Mouse (Mus musculus) heart, embryonic 14.5 days (tissue): ENCODE results near the gene Atat1. TPM values are rescaled to one million over a fixed set of nuclear protein-coding genes. Genes with fewer than 3 reads are reported as not detected.

Experiments used
- ATAC-seq: fragments of 200-750 bp; cut with Nextera tagmentation; 2 replicates; pipeline ENCODE4 v1.8.0; 2017; ENCODE audit warnings: low read depth, moderate TSS enrichment; ENCODE audit not compliant: insufficient number of reproducible peaks, insufficient read depth, low FRiP score
- H3K27ac ChIP-seq, 2 experiments: fragments of 200-500 bp in 1 of 2; fragments of 300-500 bp in 1 of 2; sonication (generic) in 1 of 2; replicated peaks in 1 of 2; 2 replicates each; pipeline ENCODE4 v1.5.1; 2012 to 2014; ENCODE audit warnings: low read depth in 2 of 2, low read length in 2 of 2, control low read depth in 1 of 2, mild to moderate bottlenecking in 1 of 2, mixed read lengths in 1 of 2; ENCODE audit not compliant: control insufficient read depth in 1 of 2, insufficient read depth in 1 of 2
- H3K27me3 ChIP-seq: fragments of 300-500 bp; sonication (generic); 2 replicates; pipeline ENCODE4 v1.6.1; 2014; ENCODE audit warnings: mild to moderate bottlenecking, low read length, control low read depth; ENCODE audit not compliant: control insufficient read depth, insufficient read depth
- H3K36me3 ChIP-seq: fragments of 300-500 bp; sonication (generic); 2 replicates; pipeline ENCODE4 v1.6.1; 2014; ENCODE audit warnings: mild to moderate bottlenecking, control low read depth, low read length, mixed read lengths; ENCODE audit not compliant: control insufficient read depth, insufficient read depth
- H3K4me1 ChIP-seq, 2 experiments: fragments of 200-500 bp in 1 of 2; fragments of 300-500 bp in 1 of 2; sonication (generic) in 1 of 2; 2 replicates each; pipeline ENCODE4 v1.6.1; 2012 to 2014; ENCODE audit warnings: low read length in 2 of 2, control low read depth in 1 of 2, mixed read lengths in 1 of 2; ENCODE audit not compliant: control insufficient read depth in 2 of 2, insufficient read depth in 2 of 2
- H3K4me2 ChIP-seq: fragments of 300-500 bp; sonication (generic); 2 replicates; pipeline ENCODE4 v1.6.1; 2014; ENCODE audit warnings: mild to moderate bottlenecking, low read length
- H3K4me3 ChIP-seq, 2 experiments: fragments of 200-500 bp in 1 of 2; fragments of 300-500 bp in 1 of 2; sonication (generic) in 1 of 2; 2 replicates each; pipeline ENCODE4 v1.5.1; 2012 to 2014; ENCODE audit warnings: low read length in 2 of 2, mild to moderate bottlenecking in 2 of 2, control low read depth in 1 of 2, low read depth in 1 of 2, moderate library complexity in 1 of 2; ENCODE audit not compliant: control insufficient read depth in 1 of 2, insufficient read depth in 1 of 2
- H3K9ac ChIP-seq: fragments of 300-500 bp; sonication (generic); 2 replicates; pipeline ENCODE4 v1.6.1; 2014; ENCODE audit warnings: mild to moderate bottlenecking, low read length
- H3K9me3 ChIP-seq: fragments of 300-500 bp; sonication (generic); 2 replicates; pipeline ENCODE4 v1.6.1; 2016; ENCODE audit warnings: low read length, control low read depth; ENCODE audit not compliant: control insufficient read depth
- WGBS: fragments of 180-500 bp; shearing (Covaris S2); extraction: QIAGEN DNeasy Blood & Tissue Kit; methylation state at CpG from one replicate; pipeline ENCODE4 v1.1.7; 2014; 5-methylcytosine and 5-hydroxymethylcytosine counted together
- polyA plus RNA-seq: library from polyadenylated mRNA; unstranded; fragments of >200 nt; fragmentation: Nextera tagmentation; extraction: Ambion mirVana; gene quantifications from 2 replicates; pipeline ENCODE4 v1.2.1, GENCODE M21; 2014

The Atat1 gene
- polyA plus RNA-seq, 1 experiment from 2014 or later = 52.5 TPM

- peaks cover 45% of the 10 kb centered on the region for H3K36me3 ChIP-seq
- no peak overlapping the region for H3K4me3 ChIP-seq
- 68% methylated on average over 4 of the region's 4 CpGs for WGBS
- ATAC-seq = no peak
- peaks cover 5 to 27% of the 10 kb centered on the region in 2 experiments for H3K4me1 ChIP-seq
- no peak overlapping the region for H3K4me2 ChIP-seq
- no peaks in the 10 kb centered on the region for H3K27me3 ChIP-seq
- no peak overlapping the region for H3K9ac ChIP-seq
- no peaks in the 10 kb centered on the region for H3K9me3 ChIP-seq
- H3K27ac ChIP-seq = no peak overlapping the region
Measured at GRCm38 (mm10) chr17:35921710-35922109, 11.8 kb upstream of the Atat1 start.

GRCm38 (mm10) chr17:35920862-35921562 is 11.1 kb upstream of the Atat1 start:
- Histone ChIP-seq H3K4me1 (peaks cover 5 to 27% of the 10 kb centered on the region in 2 experiments), H3K9ac (no peak overlapping the region), H3K36me3 (peaks cover 38% of the 10 kb centered on the region), H3K27ac (peak overlapping the region in 1 of 2 experiments; percentile 96; a peak in 2 of 4 replicates), H3K4me3 (no peak overlapping the region), H3K4me2 (no peak overlapping the region), H3K27me3 (no peaks in the 10 kb centered on the region), H3K9me3 (no peaks in the 10 kb centered on the region)
- WGBS = 72% methylated on average over 5 of the region's 5 CpGs
- no peak for ATAC-seq

- Histone ChIP-seq H3K4me3 (no peak overlapping the region), H3K9ac (peak overlapping the region; percentile 64), H3K9me3 (no peaks in the 10 kb centered on the region), H3K4me2 (peak overlapping the region; percentile 88; the same call in 1 of the 2 replicates), H3K27ac (peak overlapping the region; percentile 96 to 100), H3K27me3 (no peaks in the 10 kb centered on the region), H3K4me1 (peaks cover 6 to 29% of the 10 kb centered on the region in 2 experiments), H3K36me3 (peaks cover 31% of the 10 kb centered on the region)
- no peak for ATAC-seq
- WGBS = 50% methylated on average over 1 of the region's 1 CpGs
Measured at GRCm38 (mm10) chr17:35920384-35920783, 10.5 kb upstream of the Atat1 start.

- Histone ChIP-seq H3K4me2 (peak overlapping the region; percentile 88), H3K4me3 (0 out of 4 replicates have a peak overlapping the region, but pooled peaks of 1 of the 2 experiments have one; percentile 75), H3K4me1 (peaks cover 6 to 34% of the 10 kb centered on the region in 2 experiments), H3K9me3 (no peaks in the 10 kb centered on the region), H3K27ac (peak overlapping the region; percentile 96 to 100), H3K9ac (peak overlapping the region; percentile 64), H3K27me3 (no peaks in the 10 kb centered on the region), H3K36me3 (peaks cover 26% of the 10 kb centered on the region)
- ATAC-seq = no peak
- 40% methylated on average over 6 of the region's 6 CpGs for WGBS
Measured at GRCm38 (mm10) chr17:35919864-35920301, 10.0 kb upstream of the Atat1 start.

- H3K4me3 ChIP-seq = peak overlapping the region; percentile 66 to 75
- peaks cover 24% of the 10 kb centered on the region for H3K36me3 ChIP-seq
- peaks cover 6 to 36% of the 10 kb centered on the region in 2 experiments for H3K4me1 ChIP-seq
- H3K27ac ChIP-seq = peak overlapping the region; percentile 96 to 100
- peak overlapping the region; percentile 88 for H3K4me2 ChIP-seq
- peak overlapping the region; percentile 97 for H3K9ac ChIP-seq
- H3K27me3 ChIP-seq = no peaks in the 10 kb centered on the region
- no peaks in the 10 kb centered on the region for H3K9me3 ChIP-seq
- peak; percentile 28 for ATAC-seq
- 9% methylated on average over 7 of the region's 7 CpGs for WGBS
Measured at GRCm38 (mm10) chr17:35919060-35919715, 9.3 kb upstream of the Atat1 start.

- H3K27ac ChIP-seq = peak overlapping the region; percentile 96 to 100
- ATAC-seq = no peak
- peak overlapping the region; percentile 97 for H3K9ac ChIP-seq
- H3K4me1 ChIP-seq = peaks cover 6 to 36% of the 10 kb centered on the region in 2 experiments
- H3K9me3 ChIP-seq = no peaks in the 10 kb centered on the region
- peak overlapping the region; percentile 88 for H3K4me2 ChIP-seq
- H3K36me3 ChIP-seq = peaks cover 24% of the 10 kb centered on the region
- under 1% methylated on average over 11 of the region's 11 CpGs for WGBS
- no peaks in the 10 kb centered on the region for H3K27me3 ChIP-seq
- peak overlapping the region; percentile 75 to 91 for H3K4me3 ChIP-seq
Measured at GRCm38 (mm10) chr17:35918276-35919059, 8.6 kb upstream of the Atat1 start.
